Mouse (Mus musculus): ENCODE results near the gene Akap2.

The Akap2 gene

DNA sequence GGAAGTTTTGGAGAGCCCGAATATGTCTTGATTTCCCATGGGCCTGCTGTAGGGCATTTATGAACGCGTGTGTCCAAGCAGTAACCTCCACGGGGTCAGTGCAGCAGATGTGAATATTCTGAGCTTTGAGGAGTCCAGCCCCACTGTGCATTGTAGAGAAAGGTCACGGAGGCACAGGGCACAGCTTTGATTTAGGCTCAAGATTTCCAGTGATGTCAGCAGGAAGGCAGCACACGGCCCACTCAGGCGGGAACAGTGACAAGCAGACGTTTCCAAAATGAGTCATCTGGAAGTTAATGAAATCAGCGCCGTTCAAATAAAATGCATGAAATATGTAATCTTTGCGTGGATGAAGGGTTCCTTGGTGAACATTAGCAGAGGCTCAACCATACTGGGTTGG is 40.5 kb downstream of the Akap2 start:
- no peak for DNase-seq (ENCODE audit: low spot score in 2 of 2)

GRCm38 (mm10) chr4:57762424-57762823 is 45.0 kb downstream of the Akap2 start:
- DNase-seq (ENCODE audit: low spot score in 2 of 2), result no peak

DNA sequence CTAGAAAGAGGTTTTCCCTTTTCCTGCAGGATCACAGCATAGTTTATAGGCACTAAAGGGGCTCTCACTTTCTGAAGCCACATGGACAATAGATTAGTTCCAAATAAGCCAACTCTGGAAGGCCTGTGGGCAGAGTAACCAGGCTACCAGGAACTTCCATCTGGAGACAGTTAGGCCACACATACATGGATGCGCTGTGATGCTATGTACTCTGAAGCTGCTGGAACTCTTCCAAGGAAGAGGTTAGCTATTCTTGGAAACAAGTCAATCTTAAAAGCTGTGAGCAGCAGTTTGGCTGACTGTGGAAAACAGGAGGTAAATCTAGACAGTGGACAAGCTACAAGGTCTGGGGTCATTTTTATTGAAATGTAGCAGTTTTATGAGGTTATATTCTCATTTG is 46.9 kb downstream of the Akap2 start:
- no peak for DNase-seq (ENCODE audit: low spot score in 2 of 2)

DNA sequence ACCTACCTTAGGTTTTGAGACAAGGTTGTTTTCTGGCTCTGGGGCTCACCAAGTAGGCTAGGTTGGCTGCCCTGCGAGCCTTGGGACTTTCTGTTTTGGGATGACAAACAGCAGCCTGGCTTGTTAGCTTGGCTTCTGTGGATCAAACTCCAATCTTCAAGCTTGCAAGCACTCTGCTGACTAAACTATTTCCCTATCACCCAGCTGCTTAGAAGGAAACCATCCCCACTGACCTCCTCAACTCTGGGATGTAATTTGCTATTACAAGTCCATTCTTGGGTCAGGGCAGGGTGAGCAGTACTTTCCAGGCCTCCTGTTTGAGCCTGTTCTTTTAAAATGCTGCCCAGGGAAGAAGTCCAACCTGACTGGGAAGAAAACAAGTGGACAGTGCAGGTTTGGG is 47.5 kb downstream of the Akap2 start:
- DNase-seq (ENCODE audit: low spot score in 2 of 2), result no peak

DNA sequence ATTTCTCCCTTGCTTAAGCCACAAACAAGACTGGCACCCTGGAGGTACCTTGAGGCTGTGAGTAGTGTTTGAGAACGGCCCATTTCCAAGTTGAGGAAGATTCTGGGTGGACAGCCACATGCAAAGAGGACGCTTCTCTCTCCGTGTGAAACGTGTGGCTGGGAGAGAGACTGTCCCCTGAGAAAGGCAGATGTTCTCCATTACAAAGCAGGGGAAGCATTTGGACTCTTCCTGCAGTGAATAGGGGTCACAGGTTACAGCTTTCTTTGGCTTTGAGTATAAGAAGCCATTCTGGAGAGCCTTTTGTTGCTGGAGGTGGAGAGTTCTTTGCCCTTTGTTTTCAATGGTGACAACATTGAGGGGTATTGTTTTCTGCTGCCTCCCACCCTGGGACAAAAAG is 48.3 kb downstream of the Akap2 start:
- no peak for DNase-seq (ENCODE audit: low spot score in 2 of 2)

GRCm38 (mm10) chr4:57769007-57769406 is 51.5 kb downstream of the Akap2 start:
- no peak for DNase-seq (ENCODE audit: low spot score in 2 of 2)

DNA sequence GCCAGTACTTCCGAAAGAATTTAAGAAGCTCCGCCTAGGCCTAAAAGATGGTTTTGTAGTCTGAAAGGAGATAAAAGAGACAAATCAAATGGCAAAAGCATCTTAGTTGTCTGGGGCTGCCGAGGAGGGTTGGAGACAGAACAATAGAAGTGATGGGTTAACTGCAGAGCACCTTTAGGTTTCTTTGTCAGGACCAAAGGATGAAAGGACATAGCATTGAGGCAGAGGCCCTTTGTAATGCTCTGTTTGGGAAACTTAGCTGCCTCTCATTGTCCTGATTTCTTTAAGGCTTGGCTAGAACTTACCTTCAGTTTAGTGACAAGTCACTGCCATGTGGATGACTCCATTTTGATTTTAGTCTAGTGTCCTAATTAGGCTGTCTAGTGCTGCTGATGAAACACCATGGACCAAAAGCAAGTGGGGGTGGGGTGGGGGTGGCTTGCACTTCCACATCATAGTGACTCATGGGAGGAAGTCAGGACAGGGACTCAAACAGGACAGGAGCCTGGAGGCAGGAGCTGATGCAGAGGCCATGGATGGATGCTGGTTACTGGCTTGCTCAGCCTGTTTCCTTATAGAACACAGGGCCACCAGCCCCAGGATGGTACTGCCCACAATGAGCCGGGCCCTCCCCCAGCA is 52.8 kb downstream of the Akap2 start:
- DNase-seq (ENCODE audit: low spot score in 2 of 2), result no peak

- no peak for DNase-seq (ENCODE audit: low spot score in 2 of 2)
These were observed 54.2 kb downstream of the Akap2 start for GRCm38 (mm10) chr4:57771558-57772219.

DNA sequence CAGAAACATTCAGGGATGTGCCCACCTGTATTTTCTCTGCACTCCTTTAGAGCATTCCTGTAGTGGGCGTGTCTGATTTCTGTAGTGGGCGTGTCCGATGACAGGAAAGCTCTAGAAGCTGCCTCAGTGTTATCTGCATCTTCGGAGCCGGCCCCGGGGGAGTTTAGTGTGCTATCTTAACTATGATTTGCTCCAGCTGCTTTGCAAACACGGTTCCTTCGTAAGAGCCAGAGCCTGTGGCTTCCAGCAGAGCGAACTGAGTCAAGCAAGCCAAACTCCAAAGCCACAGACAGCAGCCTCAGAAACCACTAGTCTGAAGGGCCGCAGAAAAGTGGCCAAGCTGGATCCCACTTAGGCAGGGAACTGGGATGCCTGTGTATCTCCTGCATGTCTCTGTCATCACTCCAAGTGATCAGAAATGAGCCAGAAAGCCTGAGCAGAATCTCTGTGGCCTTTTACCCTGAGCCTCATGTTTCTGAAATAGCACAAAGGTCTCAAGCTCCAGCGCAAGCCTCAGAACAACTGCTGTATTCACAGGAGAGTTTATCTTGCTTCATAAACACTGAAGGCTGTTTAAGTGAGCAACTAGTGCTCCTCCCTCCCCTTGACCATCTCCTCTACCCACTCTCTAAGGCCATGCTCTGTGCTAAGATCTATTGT is 55.5 kb downstream of the Akap2 start:
- DNase-seq (ENCODE audit: low spot score in 2 of 2), result no peak

GRCm38 (mm10) chr4:57774517-57774916 is 57.1 kb downstream of the Akap2 start:
- DNase-seq (ENCODE audit: low spot score in 2 of 2), result no peak

DNA sequence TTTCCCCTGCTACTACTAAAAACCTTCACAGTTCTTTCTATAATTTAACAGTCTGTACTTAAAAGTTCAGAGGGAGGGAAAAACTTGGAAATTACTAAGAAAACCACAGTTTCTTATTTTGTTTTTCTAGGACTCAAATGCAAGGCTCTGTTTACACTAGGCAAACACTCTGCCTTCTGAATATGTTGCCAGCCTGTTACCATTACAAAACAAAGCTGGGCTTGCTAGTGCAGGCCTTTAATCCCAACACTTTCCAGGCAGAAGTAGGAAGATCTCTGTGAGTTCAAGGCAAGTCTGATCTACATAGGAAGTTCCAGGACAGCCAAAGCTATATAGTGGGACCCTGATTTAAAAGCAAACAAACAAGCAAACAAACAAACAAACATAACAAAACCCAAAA is 58.1 kb downstream of the Akap2 start:
- no peak for DNase-seq (ENCODE audit: low spot score in 2 of 2)

- DNase-seq (ENCODE audit: low spot score in 2 of 2), result no peak
These were observed 62.9 kb downstream of the Akap2 start for GRCm38 (mm10) chr4:57780403-57780802.

GRCm38 (mm10) chr4:57780833-57781641 is 63.6 kb downstream of the Akap2 start:
- no peak for DNase-seq (ENCODE audit: low spot score in 2 of 2)

GRCm38 (mm10) chr4:57781994-57782393 is 64.5 kb downstream of the Akap2 start:
- DNase-seq (ENCODE audit: low spot score in 2 of 2), result peak in 1 of 2 experiments; percentile 27

DNA sequence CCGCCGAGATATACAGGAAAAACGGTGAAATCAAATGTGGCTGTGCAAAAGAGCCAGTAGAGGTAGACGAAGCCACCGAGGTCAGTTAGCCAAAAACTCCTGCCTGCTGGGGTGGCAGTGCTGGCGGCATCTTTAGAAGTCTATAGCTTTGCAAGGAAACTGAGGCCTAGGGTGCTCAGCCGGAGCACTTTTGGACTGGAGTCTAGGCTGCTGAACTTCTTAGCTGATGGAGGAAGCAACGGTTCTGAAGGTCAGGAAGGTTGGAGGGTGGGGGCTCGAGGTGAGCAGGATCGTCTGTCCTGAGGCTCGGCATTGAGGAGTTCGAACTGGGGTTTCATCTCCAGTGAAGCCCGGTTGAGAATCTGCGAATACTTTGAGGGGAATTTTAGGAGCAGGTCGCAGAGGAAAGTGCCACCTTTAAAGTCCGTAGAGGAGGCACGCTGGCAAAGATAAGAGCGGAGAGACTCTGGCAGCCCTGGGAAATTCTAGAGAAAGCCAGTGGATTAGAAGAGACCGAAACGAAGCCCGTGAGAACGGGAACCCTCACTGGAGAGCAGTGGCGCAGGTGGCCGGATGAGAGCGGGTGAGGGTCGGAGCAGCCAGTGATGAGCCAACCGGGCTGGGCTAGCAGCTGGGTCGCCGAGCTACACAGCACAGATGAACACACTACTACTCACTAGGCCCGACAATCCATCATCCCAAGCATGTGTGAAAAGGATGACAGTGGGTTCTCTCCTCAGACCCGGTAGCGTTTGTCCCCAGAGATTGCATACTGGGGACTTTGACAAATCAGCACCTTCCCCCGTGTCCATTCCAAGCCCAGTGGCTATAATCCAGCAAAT is 65.3 kb downstream of the Akap2 start:
- no peak for DNase-seq (ENCODE audit: low spot score in 2 of 2)

DNA sequence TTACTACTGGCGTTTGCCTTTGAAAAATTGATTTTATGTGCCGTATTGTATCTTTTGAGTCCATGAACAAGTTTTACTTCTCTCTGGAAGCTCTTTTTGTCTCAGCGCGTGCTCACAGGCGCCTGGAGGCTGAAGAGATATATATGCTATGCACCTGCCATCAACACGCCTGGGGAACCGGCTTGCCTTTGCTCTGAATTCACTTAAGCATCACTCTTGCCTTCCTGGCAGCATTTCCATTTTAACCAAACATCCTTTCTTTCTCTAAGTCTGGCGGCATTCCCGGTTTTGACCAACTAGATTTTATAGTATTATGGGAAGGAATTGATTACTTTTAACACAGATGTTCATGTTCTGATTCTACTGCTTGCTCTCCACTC is 65.9 kb downstream of the Akap2 start:
- DNase-seq (ENCODE audit: low spot score in 2 of 2), result no peak

DNA sequence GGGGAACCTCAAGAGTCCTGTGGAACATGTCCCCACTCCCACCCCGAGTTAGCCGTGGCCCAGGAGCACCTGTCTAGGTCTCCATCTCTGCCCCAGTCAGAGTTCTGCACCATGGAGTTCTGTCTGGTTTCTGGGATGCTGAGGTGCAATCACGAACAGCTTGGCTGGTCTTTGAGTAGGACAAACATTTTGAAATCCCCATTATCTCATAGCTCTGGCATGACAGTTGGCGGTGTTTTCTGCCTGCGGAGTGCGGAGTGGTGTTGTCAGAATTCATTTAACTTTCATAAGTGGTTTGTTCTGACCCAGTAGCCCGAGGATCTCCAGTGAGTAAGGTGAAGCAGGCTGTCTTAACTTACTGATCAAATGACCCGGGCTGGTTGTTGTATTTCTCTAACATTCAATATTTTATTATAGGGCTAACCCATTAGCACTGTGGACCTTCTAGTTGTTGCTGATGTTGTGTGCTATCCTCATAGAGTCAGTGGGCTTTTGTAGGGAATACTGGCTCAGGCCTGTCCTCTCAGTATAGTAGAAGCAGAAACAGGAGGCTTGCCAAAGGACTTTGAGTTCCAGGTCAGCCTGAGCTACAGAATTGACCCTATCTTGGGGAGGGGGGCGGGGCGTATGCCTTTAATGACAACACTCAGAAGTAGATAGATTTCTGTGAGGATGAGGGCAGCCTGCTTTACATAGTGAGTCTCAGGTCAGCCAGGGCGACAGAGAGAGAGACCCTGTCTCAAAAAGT is 66.6 kb downstream of the Akap2 start:
- DNase-seq (ENCODE audit: low spot score in 2 of 2), result no peak

DNA sequence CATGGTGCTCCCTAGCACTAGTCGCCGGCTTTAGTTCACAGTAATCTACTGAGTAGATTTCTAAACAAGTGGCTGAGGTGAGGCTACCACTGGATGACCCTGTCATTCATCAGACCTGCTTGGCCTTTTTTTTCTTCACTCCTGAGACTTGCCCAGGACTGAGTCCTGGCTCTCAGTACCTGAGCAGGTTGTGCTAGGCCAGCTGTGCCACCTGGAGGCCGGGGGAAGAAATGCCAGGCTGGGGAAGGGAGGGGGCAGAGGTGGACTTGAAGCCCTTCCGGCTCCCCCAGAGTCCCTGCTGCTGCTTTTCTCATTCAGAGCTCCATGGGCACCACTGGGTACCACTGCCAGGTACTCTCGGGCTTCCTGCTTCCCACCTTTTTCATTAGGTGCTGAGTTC is 71.3 kb downstream of the Akap2 start:
- no peak for DNase-seq (ENCODE audit: low spot score in 2 of 2)

GRCm38 (mm10) chr4:57789118-57789517 is 71.7 kb downstream of the Akap2 start:
- DNase-seq (ENCODE audit: low spot score in 2 of 2), result no peak

DNA sequence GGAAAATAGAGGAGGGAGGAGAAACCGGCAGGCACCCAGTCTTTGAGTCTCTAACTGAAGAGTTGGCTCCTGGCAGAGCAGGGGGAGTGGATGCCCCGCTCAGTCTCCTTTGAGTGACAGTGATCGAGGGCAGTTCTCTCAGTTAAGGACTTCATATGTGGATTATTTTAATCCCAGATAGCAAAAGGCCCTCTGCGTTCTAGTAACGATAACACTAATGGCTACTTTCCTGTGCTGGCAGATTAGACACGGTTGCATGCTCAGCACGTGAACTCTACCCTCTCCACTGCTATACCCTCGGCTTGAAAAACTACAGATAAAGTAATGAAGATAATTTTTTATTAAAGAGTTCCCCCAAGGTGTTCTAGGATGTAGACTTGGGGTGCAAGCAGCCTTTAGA is 76.5 kb downstream of the Akap2 start:
- DNase-seq (ENCODE audit: low spot score in 2 of 2), result no peak

- no peak for DNase-seq (ENCODE audit: low spot score in 2 of 2)
These were observed 77.1 kb downstream of the Akap2 start for GRCm38 (mm10) chr4:57794547-57794946.
